Mouse (Mus musculus): Measurements from ENCODE around the gene Rem1.
A peak's percentile ranks its signal among the peaks of the same experiment; 100 is the strongest.
"Not testable (repeated sequence)": the region's sequence is repeated elsewhere in the genome, so short reads cannot be mapped to it uniquely, and the experiment has no call there.

Gene Rem1

DNA sequence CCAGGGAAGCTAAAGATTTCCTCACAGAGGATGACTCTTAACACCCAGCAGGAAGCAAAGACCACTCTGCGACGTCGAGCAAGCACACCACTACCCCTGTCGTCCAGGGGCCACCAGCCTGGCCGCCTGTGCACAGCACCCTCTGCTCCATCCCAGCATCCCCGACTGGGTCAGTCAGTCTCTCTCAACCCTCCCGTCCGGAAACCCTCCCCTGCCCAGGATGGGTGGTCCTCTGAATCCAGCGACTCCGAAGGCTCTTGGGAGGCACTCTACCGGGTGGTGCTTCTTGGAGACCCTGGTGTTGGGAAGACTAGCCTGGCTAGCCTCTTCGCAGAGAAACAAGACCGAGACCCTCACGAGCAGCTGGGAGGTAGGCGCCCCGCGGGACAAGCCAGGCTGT is 1.3 kb downstream of the Rem1 start:
- no peak for DNase-seq (ENCODE audit: low spot score in 2 of 2)

- DNase-seq (ENCODE audit: low spot score in 2 of 2) = no peak
Observed at GRCm38 (mm10) chr2:152629239-152629638, 2.5 kb downstream of the Rem1 start.

GRCm38 (mm10) chr2:152629904-152630303 is 3.2 kb downstream of the Rem1 start:
- DNase-seq (ENCODE audit: low spot score in 2 of 2) = no peak

DNA sequence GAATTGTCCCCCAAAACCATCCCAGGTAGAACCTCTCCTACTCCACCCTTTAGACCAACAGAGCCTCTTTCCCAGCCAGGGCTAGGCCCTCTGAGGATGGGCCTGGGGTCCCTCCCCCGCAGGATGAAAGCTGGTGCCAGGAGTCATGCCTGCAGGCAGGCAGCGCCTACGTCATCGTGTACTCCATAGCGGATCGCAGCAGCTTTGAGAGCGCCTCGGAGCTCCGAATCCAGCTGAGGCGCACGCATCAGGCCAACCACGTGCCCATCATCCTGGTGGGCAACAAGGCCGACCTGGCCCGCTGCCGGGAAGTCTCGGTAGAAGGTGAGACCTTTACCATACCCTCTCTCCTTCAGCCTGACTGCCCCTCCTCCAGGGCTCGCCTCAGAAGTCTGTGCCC is 6.6 kb downstream of the Rem1 start:
- DNase-seq (ENCODE audit: low spot score in 2 of 2) = no peak

- DNase-seq (ENCODE audit: low spot score in 2 of 2) = no peak
Observed at GRCm38 (mm10) chr2:152634311-152634710, 7.6 kb downstream of the Rem1 start.

DNA sequence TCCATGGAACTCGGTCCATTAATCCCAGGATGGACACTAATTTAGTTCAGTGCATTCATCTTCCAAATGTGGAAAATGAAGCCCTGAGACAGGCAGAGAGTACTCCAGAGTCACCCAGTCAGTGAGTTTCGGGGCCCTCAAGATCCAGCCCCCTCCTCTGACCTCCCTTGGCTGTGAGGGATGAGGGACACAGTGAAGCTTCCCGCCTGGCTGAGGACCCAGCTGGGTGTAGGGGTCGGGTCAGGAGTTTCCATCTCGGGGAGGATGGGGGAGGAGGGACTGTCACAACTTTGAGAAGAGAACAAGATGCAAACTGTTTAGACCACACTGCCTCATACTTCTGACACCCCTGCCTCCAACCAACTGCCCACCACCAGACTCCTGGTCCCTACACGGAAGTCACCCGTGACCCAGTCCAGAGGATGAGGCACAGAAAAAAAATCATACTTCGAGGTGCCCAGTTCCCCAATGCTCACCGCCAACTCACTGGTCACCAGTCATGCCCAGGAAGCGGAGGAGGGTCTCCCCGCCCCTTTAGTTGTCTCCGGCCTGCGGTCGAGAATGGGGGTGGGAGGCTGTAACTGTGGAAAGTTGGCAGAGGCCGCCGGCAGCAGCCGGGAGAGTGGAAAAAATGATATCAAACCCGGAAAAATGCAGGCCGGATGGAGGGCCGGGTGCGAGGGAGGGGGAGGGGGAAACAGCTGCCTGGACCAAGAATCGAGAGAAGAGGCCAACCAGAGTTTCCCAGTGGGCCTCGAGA is 9.7 kb downstream of the Rem1 start:
- no peak for DNase-seq (ENCODE audit: low spot score in 2 of 2)

- no peak for DNase-seq (ENCODE audit: low spot score in 2 of 2)
Observed at GRCm38 (mm10) chr2:152637006-152637322, 10.2 kb downstream of the Rem1 start.

DNA sequence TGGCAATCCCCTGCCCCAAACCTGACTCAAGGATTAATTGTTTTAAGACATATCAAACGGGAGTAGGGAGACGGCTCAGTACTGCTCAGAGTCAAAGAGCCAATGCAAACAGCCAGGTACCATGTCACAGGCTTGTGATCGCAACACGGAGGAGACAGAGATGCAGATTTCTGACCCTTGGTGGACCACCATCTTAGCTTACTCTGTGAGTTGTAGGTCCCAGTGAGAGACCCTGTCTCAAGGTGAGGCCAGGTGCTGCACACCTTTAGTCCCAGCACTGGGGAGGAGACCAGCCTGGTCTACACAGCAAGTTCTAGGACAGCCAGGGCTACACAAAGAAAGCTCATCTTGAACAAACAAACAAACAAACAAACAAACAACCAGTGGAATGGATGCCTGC is 10.6 kb downstream of the Rem1 start:
- no peak for DNase-seq (ENCODE audit: low spot score in 2 of 2)

DNA sequence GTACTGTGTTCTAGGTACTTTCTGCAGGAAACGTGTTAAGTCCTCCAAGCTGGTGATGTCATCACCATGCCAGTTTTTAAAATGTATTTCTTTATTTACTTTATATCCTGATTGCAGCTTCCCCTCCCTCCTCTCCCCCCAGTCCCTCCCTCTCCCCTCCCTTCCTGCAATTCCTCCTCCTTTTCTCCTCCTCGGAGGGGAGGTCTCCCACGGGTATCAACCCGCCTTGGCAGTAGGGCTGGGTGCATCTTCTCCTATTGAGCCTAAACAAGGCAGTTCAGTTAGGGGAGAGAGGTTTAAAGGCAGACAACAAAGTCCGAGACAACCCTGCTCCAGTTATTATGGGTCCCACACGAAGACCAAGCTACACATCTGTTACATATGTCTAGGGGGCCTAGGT is 12.1 kb downstream of the Rem1 start:
- no peak for DNase-seq (ENCODE audit: low spot score in 2 of 2)

DNA sequence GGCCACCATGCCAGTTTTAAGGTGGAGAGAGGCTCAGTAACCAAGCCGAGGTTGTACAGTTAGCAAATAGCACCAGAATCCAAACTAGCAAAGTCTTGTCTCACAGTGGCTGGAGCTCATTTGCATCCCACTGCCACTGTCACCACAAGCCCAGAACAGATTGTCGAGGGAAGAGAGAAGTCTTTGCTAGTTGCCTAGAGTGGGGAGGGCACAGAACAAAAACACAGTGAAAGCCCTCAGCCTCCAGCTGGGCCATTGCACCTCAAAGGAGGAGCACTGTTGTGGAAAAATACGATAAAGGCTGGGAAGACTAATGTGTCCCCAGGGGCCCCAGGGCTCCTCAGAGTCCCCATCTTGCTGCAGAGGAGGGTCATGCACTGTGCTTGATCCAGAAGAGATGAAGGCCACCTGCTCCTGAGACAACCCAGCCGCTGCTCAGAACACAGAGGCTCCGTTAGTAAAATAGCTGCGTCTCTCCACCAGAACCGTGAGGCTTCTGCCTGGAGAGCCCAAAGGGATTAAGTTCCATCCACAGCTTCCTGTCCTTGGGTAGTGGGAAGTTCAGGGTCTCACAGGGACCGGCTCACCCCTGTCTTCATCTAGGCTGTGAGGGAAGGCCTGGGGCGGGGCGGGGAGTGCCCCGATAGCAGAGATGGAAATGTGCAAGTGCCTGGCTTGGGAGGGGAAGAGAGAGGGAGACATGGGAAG is 12.8 kb downstream of the Rem1 start:
- DNase-seq (ENCODE audit: low spot score in 2 of 2) = no peak

- no peak for DNase-seq (ENCODE audit: low spot score in 2 of 2)
Observed at GRCm38 (mm10) chr2:152652901-152653620, 26.3 kb downstream of the Rem1 start.

DNA sequence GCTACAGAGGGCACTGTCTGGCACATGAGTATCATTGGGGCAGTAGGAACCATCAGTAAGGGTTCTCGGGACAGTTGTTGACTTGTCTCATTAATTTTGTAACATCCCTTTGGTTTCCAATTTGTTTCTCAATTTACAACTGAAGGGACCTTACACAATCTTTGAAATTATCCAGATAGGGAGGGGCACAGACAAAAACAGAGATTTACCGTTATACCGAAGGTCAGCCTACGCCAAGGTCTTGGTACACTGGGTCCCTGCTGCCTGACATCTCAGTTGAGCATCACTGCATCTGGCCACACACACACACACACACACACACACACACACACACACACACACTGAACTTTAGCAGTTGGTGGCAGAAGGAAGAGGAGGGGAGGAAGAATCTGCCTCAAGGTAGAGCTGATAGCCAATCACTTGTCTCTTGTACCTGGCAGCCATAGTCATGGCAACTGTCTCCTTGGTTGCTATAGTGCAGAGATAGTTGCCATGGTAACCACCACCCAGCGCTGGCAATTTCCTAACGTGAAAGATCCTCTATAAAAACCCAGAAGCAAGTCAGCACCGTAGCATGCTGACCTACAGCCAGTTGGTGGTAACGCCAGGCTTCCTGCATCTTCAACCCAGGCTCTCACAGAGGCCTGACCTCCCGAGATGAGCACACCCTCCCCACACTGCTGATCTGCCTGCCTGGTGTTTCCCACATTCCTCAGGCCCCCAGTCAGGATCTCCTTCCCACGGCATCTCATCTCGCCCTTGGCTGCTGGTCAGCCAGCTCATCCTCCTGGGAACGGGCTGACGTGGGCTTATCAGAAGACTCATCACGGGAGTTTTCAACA is 27.3 kb downstream of the Rem1 start:
- peak; percentile 87 to 89 for DNase-seq (ENCODE audit: low spot score in 2 of 2)

DNA sequence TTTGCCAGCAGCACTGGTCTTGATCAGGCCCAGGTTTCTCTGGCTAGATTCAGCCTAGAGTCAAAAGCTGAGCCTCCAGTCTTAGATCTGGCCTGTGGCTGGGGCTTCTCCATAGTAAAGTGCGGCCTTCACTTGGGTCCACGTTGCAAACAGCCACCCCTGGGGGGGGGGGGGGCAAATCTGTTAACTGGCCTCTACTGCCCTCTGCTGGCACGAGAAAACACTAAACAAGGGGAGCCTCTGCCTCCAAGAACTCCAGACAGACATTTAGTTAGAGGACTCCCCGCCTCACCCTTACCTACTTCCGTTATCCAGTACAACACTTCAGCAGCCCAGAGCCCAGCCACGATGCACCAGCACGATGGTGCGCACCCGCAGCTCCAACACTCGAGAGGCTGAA is 30.6 kb downstream of the Rem1 start:
- DNase-seq (ENCODE audit: low spot score in 2 of 2) = no peak

GRCm38 (mm10) chr2:152661163-152661562 is 34.4 kb downstream of the Rem1 start:
- DNase-seq (ENCODE audit: low spot score in 2 of 2) = no peak

DNA sequence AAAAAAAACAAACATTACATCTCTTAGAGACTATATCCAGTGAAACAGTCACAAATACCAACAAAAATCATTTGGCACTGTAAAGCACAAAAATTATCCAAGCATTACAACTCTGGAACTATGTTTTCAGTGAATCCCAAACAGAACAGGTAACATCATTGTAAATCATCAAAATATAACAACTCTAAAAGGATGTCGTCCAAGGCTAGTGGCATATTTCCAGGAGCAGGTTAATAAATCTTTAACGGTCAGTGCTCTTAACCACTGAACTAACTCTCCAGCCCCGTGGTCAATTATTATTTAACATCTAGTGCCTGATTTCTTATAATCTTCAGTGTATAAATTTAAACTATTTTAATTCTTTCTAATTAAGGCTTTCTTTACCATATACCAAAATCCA is 39.4 kb downstream of the Rem1 start:
- not testable (repeated sequence) for DNase-seq (ENCODE audit: low spot score in 2 of 2)

- DNase-seq (ENCODE audit: low spot score in 2 of 2) = peak; percentile 80 to 90
Observed at GRCm38 (mm10) chr2:152669256-152669638, 42.5 kb downstream of the Rem1 start, which contains the start of gene H13. Gene H13 (plus strand): TSS chr2:152669461.

DNA sequence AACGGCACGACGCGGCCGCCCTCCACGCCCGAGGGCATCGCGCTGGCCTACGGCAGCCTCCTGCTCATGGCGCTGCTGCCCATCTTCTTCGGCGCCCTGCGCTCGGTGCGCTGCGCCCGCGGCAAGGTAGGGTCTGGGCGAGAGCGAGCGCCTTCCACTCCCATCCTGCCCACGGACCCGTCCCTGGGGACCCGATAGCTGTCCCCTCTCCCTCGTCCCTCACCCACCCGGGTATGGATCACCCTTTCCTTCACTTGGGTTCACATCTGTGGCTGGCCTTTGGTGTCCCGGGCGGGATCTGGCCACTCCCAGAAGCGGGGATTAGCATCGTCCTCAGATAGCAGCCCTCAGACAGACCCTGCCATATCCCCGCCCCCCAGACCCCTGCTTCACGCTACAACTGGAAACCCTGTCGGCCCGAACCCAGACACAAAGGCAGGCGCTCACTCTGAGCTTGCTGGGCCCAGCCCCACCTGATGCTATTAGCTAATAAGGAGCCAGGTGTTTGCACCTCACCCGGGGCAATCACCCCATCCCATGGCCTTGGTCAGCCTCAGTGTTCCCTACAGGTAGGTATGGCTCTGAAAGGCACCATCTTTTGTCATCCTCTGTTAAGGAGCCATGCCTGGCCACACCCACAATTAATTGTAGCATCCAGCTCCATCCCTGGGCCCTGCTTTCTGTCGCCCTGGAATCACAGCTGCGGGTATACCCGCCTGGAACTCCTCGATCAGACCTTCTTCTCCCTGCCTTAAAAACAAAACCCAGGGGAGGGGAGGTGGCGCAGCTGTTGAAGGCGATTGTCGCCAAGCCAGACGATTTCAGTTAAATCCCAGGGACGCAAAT is 43.1 kb downstream of the Rem1 start:
- no peak for DNase-seq (ENCODE audit: low spot score in 2 of 2)

DNA sequence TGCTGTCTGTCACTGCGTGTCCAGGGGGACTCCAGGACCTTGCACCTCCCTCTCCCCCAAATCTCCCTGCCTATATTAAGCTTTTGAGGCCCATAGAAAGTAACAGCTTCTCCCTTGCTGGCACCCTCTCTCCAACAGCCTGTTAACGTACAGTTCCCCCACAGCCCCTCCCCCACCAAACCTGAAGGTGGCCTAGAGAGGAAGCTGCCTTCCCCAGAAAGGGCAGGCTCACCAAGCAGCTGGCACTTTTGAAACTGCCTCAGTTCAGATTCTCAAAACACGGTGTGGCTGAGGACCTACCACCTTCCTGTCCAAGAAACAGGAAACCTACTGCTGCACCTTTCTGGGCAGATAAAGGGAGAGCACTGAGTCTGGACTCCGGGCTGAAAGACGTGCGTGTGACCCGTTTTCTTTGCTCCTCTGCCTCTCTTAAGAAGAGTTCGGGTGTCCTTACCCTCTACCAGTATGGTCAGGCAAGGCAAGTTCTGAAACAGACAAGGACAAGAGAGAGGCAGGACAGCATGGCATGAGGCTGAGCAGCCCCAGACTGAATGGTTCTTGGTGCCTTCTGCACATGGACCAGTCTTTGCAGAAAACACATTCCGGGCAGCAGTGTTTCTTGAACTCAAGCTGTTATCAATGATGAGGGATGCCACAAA is 44.4 kb downstream of the Rem1 start:
- peak in 1 of 2 experiments; percentile 16 for DNase-seq (ENCODE audit: low spot score in 2 of 2)

DNA sequence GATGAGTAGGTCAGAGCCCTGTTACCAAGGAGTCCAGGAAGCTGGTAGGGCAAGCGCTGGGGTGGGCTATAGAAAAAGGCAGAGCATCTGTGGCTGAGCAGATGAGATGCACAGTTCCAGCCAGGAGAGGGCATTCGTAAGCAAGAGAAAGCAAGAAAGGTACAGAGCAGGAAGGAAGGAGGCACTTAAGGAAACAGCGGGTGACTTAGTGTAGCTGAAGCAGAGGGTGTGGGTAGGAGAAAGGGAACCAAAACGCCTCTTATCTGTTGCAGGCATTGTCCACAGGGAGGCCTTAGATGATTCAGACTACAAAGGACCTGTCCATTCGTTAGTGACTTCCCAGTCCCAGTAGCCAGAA is 44.9 kb downstream of the Rem1 start:
- peak in 1 of 2 experiments; percentile 65 for DNase-seq (ENCODE audit: low spot score in 2 of 2)

GRCm38 (mm10) chr2:152672166-152672565 is 45.4 kb downstream of the Rem1 start:
- no peak for DNase-seq (ENCODE audit: low spot score in 2 of 2)

- DNase-seq (ENCODE audit: low spot score in 2 of 2) = no peak
Observed at GRCm38 (mm10) chr2:152674148-152674547, 47.4 kb downstream of the Rem1 start.

All from left cerebral cortex, adult 9 months (tissue).